Mouse (Mus musculus): ENCODE measurements around the gene Rps29. TPM values are rescaled to one million over a fixed set of nuclear protein-coding genes. Genes with fewer than 3 reads are reported as not detected.

Gene Rps29
- polyA plus RNA-seq, 1 experiment from 2014 or later: 1,286 TPM

- H3K4me1 ChIP-seq (replicated peaks; ENCODE audit: control insufficient read depth, insufficient read depth, low read length): peaks cover 22% of the 10 kb centered on the region
- peaks cover 13% of the 10 kb centered on the region for H3K36me3 ChIP-seq (replicated peaks; ENCODE audit: control insufficient read depth, insufficient read depth)
- ATAC-seq (ENCODE audit: low FRiP score) (peak; percentile 89), DNase-seq (ENCODE audit: low spot score) (peak; percentile 83)
- H3K4me2 ChIP-seq (replicated peaks): peak within 1 kb of the TSS; percentile 94
- H3K27ac ChIP-seq: peak within 1 kb of the TSS; percentile 95
- H3K27me3 ChIP-seq (ENCODE audit: control insufficient read depth, insufficient read depth, low read length): no peaks in the 10 kb centered on the region
- H3K9ac ChIP-seq: peak within 1 kb of the TSS; percentile 92
- under 1% methylated on average over 75 of the region's 75 CpGs for WGBS
- peak within 1 kb of the TSS; percentile 98 for H3K4me3 ChIP-seq (replicated peaks; ENCODE audit: low read length)
- H3K9me3 ChIP-seq (ENCODE audit: control insufficient read depth, low read length): no peaks in the 10 kb centered on the region
Observed at GRCm38 (mm10) chr12:69196444-69197377, 37.7 kb upstream of the Rps29 start, which contains the start of gene Gm49383. Gene Gm49383, minus strand, starts transcription at chr12:69197104.

GRCm38 (mm10) chr12:69192637-69193036 lies 33.7 kb upstream of the Rps29 start:
- Histone ChIP-seq H3K4me1 (replicated peaks; ENCODE audit: control insufficient read depth, insufficient read depth, low read length) (peaks cover 9% of the 10 kb centered on the region), H3K4me2 (replicated peaks) (no peak overlapping the region), H3K9me3 (ENCODE audit: control insufficient read depth, low read length) (no peaks in the 10 kb centered on the region), H3K4me3 (replicated peaks; ENCODE audit: low read length) (no peak overlapping the region), H3K27ac (no peak overlapping the region), H3K27me3 (ENCODE audit: control insufficient read depth, insufficient read depth, low read length) (no peaks in the 10 kb centered on the region), H3K36me3 (replicated peaks; ENCODE audit: control insufficient read depth, insufficient read depth) (peaks cover 26% of the 10 kb centered on the region), H3K9ac (no peak overlapping the region)
- ATAC-seq (ENCODE audit: low FRiP score) (no peak), DNase-seq (ENCODE audit: low spot score) (no peak)
- 94% methylated on average over 2 of the region's 2 CpGs for WGBS

- Histone ChIP-seq H3K36me3 (replicated peaks; ENCODE audit: control insufficient read depth, insufficient read depth) (peaks cover 26% of the 10 kb centered on the region), H3K27me3 (ENCODE audit: control insufficient read depth, insufficient read depth, low read length) (no peaks in the 10 kb centered on the region), H3K9me3 (ENCODE audit: control insufficient read depth, low read length) (no peaks in the 10 kb centered on the region), H3K9ac (no peak overlapping the region), H3K27ac (no peak overlapping the region), H3K4me2 (replicated peaks) (no peak overlapping the region), H3K4me1 (replicated peaks; ENCODE audit: control insufficient read depth, insufficient read depth, low read length) (peaks cover 18% of the 10 kb centered on the region), H3K4me3 (replicated peaks; ENCODE audit: low read length) (no peak overlapping the region)
- ATAC-seq (ENCODE audit: low FRiP score) (no peak), DNase-seq (ENCODE audit: low spot score) (no peak)
- 94% methylated on average over 5 of the region's 5 CpGs for WGBS
Observed at GRCm38 (mm10) chr12:69191396-69191795, 32.4 kb upstream of the Rps29 start.

- no peak overlapping the region for H3K4me3 ChIP-seq (replicated peaks; ENCODE audit: low read length)
- 100% methylated on average over 1 of the region's 1 CpGs for WGBS
- no peak overlapping the region for H3K4me2 ChIP-seq (replicated peaks)
- H3K9ac ChIP-seq: no peak overlapping the region
- H3K27me3 ChIP-seq (ENCODE audit: control insufficient read depth, insufficient read depth, low read length): no peaks in the 10 kb centered on the region
- H3K36me3 ChIP-seq (replicated peaks; ENCODE audit: control insufficient read depth, insufficient read depth): peaks cover 26% of the 10 kb centered on the region
- no peaks in the 10 kb centered on the region for H3K9me3 ChIP-seq (ENCODE audit: control insufficient read depth, low read length)
- DNase-seq (ENCODE audit: low spot score) (no peak), ATAC-seq (ENCODE audit: low FRiP score) (no peak)
- peaks cover 13% of the 10 kb centered on the region for H3K4me1 ChIP-seq (replicated peaks; ENCODE audit: control insufficient read depth, insufficient read depth, low read length)
- no peak overlapping the region for H3K27ac ChIP-seq
Observed at GRCm38 (mm10) chr12:69190522-69190921, 31.5 kb upstream of the Rps29 start.

GRCm38 (mm10) chr12:69190074-69190473 lies 31.1 kb upstream of the Rps29 start:
- Histone ChIP-seq H3K4me1 (replicated peaks; ENCODE audit: control insufficient read depth, insufficient read depth, low read length) (peaks cover 18% of the 10 kb centered on the region), H3K4me2 (replicated peaks) (no peak overlapping the region), H3K27me3 (ENCODE audit: control insufficient read depth, insufficient read depth, low read length) (no peaks in the 10 kb centered on the region), H3K36me3 (replicated peaks; ENCODE audit: control insufficient read depth, insufficient read depth) (peaks cover 26% of the 10 kb centered on the region), H3K27ac (no peak overlapping the region), H3K4me3 (replicated peaks; ENCODE audit: low read length) (no peak overlapping the region), H3K9me3 (ENCODE audit: control insufficient read depth, low read length) (no peaks in the 10 kb centered on the region), H3K9ac (no peak overlapping the region)
- no peak for ATAC-seq (ENCODE audit: low FRiP score)
- WGBS: 91% methylated on average over 9 of the region's 9 CpGs
- DNase-seq (ENCODE audit: low spot score): no peak

- Histone ChIP-seq H3K27ac (no peak overlapping the region), H3K4me2 (replicated peaks) (peak overlapping the region; percentile 7; the same call in 1 of the 2 replicates), H3K27me3 (ENCODE audit: control insufficient read depth, insufficient read depth, low read length) (no peaks in the 10 kb centered on the region), H3K9ac (no peak overlapping the region), H3K4me1 (replicated peaks; ENCODE audit: control insufficient read depth, insufficient read depth, low read length) (peaks cover 24% of the 10 kb centered on the region), H3K4me3 (replicated peaks; ENCODE audit: low read length) (no peak overlapping the region), H3K36me3 (replicated peaks; ENCODE audit: control insufficient read depth, insufficient read depth) (peaks cover 28% of the 10 kb centered on the region), H3K9me3 (ENCODE audit: control insufficient read depth, low read length) (no peaks in the 10 kb centered on the region)
- WGBS: 74% methylated on average over 5 of the region's 5 CpGs
- ATAC-seq (ENCODE audit: low FRiP score): no peak
- no peak for DNase-seq (ENCODE audit: low spot score)
Observed at GRCm38 (mm10) chr12:69186811-69187471, 28.0 kb upstream of the Rps29 start.

- Histone ChIP-seq H3K9me3 (ENCODE audit: control insufficient read depth, low read length) (no peaks in the 10 kb centered on the region), H3K9ac (peak overlapping the region; percentile 86; the same call in 1 of the 2 replicates), H3K4me2 (replicated peaks) (peak overlapping the region; percentile 78), H3K36me3 (replicated peaks; ENCODE audit: control insufficient read depth, insufficient read depth) (peaks cover 37% of the 10 kb centered on the region), H3K4me1 (replicated peaks; ENCODE audit: control insufficient read depth, insufficient read depth, low read length) (peaks cover 24% of the 10 kb centered on the region), H3K27me3 (ENCODE audit: control insufficient read depth, insufficient read depth, low read length) (no peaks in the 10 kb centered on the region), H3K4me3 (replicated peaks; ENCODE audit: low read length) (peak overlapping the region; percentile 72), H3K27ac (no peak overlapping the region)
- no peak for DNase-seq (ENCODE audit: low spot score)
- ATAC-seq (ENCODE audit: low FRiP score): no peak
- WGBS: 74% methylated on average over 7 of the region's 7 CpGs
Observed at GRCm38 (mm10) chr12:69185371-69185770, 26.4 kb upstream of the Rps29 start.

GRCm38 (mm10) chr12:69184342-69185295 lies 25.6 kb upstream of the Rps29 start:
- peaks cover 24% of the 10 kb centered on the region for H3K4me1 ChIP-seq (replicated peaks; ENCODE audit: control insufficient read depth, insufficient read depth, low read length)
- peak overlapping the region; percentile 78 for H3K4me2 ChIP-seq (replicated peaks)
- 1% methylated on average over 85 of the region's 86 CpGs for whole genome bisulfite sequencing
- peak; percentile 68 for ATAC-seq (ENCODE audit: low FRiP score)
- no peaks in the 10 kb centered on the region for H3K27me3 ChIP-seq (ENCODE audit: control insufficient read depth, insufficient read depth, low read length)
- peak overlapping the region; percentile 72 for H3K4me3 ChIP-seq (replicated peaks; ENCODE audit: low read length)
- peak overlapping the region; percentile 95 for H3K27ac ChIP-seq
- H3K9ac ChIP-seq: peak overlapping the region; percentile 86
- DNase-seq (ENCODE audit: low spot score): peak; percentile 44
- peaks cover 31% of the 10 kb centered on the region for H3K36me3 ChIP-seq (replicated peaks; ENCODE audit: control insufficient read depth, insufficient read depth)
- no peaks in the 10 kb centered on the region for H3K9me3 ChIP-seq (ENCODE audit: control insufficient read depth, low read length)

All from hindbrain, embryonic 14.5 days (tissue).